ENCODE assay signal across 29 mouse cellular contexts in the genomic region with DNA sequence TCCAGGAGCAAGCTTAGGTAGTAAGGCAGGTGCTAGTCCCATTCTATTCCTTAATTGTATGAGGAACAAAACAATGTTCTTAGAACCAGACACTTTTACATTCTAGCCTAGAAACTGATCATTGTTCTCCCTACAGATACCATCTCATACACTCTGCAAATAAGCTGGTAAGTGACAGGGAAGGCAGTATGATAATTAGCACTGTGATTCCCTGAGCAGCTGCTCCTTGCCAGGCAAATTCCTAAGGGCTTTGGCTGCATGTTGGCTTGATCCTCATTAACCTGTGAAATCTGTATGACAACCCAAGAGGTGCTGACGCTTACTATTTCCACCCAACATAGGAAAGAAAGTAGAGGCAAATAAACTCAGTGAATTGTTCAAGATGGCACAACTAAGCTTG.
A peak's percentile ranks its signal among the peaks of the same experiment; 100 is the strongest.
DNase-seq lines count a peak whose midpoint lies in the region; ATAC-seq and TF ChIP-seq lines count a peak whose summit lies in the region.
"Had no signal": no experiment of that assay in that cellular context is flagged by ENCODE, and none has a peak within 500 bp of the region (broad histone marks: within the 10 kb centered on the region; RNA-seq: fewer than 3 reads in every experiment).

No protein-coding gene starts in this region.

- WGBS in forebrain, embryonic 11.5 days, result 58% methylated on average over 1 of the region's 1 CpGs
- 39% methylated on average over 1 of the region's 1 CpGs for WGBS in forebrain, postnatal 0 days
- 22% methylated on average over 1 of the region's 1 CpGs for WGBS in midbrain, embryonic 13.5 days
- 20% methylated on average over 1 of the region's 1 CpGs for WGBS in midbrain, embryonic 15.5 days
- 16% methylated on average over 1 of the region's 1 CpGs for WGBS in midbrain, embryonic 14.5 days

- H3K9ac ChIP-seq in forebrain, embryonic 11.5 days (ENCODE audit: low read length), result no peak overlapping the region
- H3K9ac ChIP-seq in forebrain, postnatal 0 days, result no peak overlapping the region
- H3K9ac ChIP-seq in midbrain, embryonic 13.5 days (replicated peaks), result no peak overlapping the region
- H3K9ac ChIP-seq in midbrain, embryonic 15.5 days, result no peak overlapping the region
- H3K9ac ChIP-seq in midbrain, embryonic 14.5 days (replicated peaks; ENCODE audit: low read length), result no peak overlapping the region
- H3K9ac ChIP-seq: intestine, embryonic 15.5 days; limb, embryonic 15.5 days; liver, embryonic 13.5 days; neural tube, embryonic 15.5 days had no signal

- no peak for DNase-seq in forebrain, embryonic 11.5 days (ENCODE audit: low spot score)
- no peak for DNase-seq in forebrain, postnatal 0 days
- DNase-seq in midbrain, embryonic 14.5 days, result peak; percentile 45
- DNase-seq in layer of hippocampus, postnatal 10 days (ENCODE audit: low spot score in 2 of 2), result no peak
- DNase-seq in ovary, adult 18-20 months (ENCODE audit: low spot score), result no peak
- DNase-seq: adrenal gland, postnatal 14 days; cerebellum, adult 18-20 months; cerebellum, postnatal 14 days; heart, postnatal 14 days; kidney, adult 2 months; kidney, postnatal 36 days; layer of hippocampus, postnatal 36 days; liver, embryonic 13.5 days; lung, adult 18-20 months; lung, postnatal 4 days; right cerebral cortex, postnatal 4 days; thymus, postnatal 4 days had no signal

- no peak for TF ChIP-seq CTCF in forebrain, postnatal 0 days (IDR thresholded peaks at IDR 0.05; ENCODE audit: low read depth)

- ATAC-seq in forebrain, embryonic 11.5 days (replicated peaks; ENCODE audit: low FRiP score), result peak; percentile 55; the same call in 1 of the 2 replicates
- no peak for ATAC-seq in forebrain, postnatal 0 days
- ATAC-seq in midbrain, embryonic 13.5 days, result 0 out of 2 replicates have a peak, but pooled peaks have one; percentile 68
- ATAC-seq in midbrain, embryonic 15.5 days (replicated peaks), result no peak; the same call in 1 of the 2 replicates
- peak; percentile 62; the same call in 1 of the 2 replicates for ATAC-seq in midbrain, embryonic 14.5 days (ENCODE audit: low FRiP score, low TSS enrichment)
- ATAC-seq: hindbrain, postnatal 0 days; intestine, embryonic 15.5 days; lung, postnatal 0 days had no signal

- H3K4me3 ChIP-seq in forebrain, embryonic 11.5 days (ENCODE audit: low read depth, low read length), result no peak overlapping the region
- no peak overlapping the region for H3K4me3 ChIP-seq in forebrain, postnatal 0 days (ENCODE audit: low read depth, low read length)
- H3K4me3 ChIP-seq in midbrain, embryonic 13.5 days (replicated peaks), result no peak overlapping the region
- H3K4me3 ChIP-seq in midbrain, embryonic 15.5 days, result no peak overlapping the region
- no peak overlapping the region for H3K4me3 ChIP-seq in midbrain, embryonic 14.5 days (replicated peaks; ENCODE audit: low read depth, low read length)
- H3K4me3 ChIP-seq: hindbrain, embryonic 10.5 days; intestine, embryonic 15.5 days; layer of hippocampus, adult 2 months; limb, embryonic 10.5 days; limb, embryonic 15.5 days; liver, embryonic 13.5 days; megakaryocyte, embryonic 14.5 days; neural tube, embryonic 15.5 days had no signal

- no peaks in the 10 kb centered on the region for H3K36me3 ChIP-seq in forebrain, embryonic 11.5 days (ENCODE audit: control insufficient read depth, insufficient read depth, low read length)
- no peaks in the 10 kb centered on the region for H3K36me3 ChIP-seq in forebrain, postnatal 0 days (ENCODE audit: insufficient read depth)
- no peaks in the 10 kb centered on the region for H3K36me3 ChIP-seq in midbrain, embryonic 13.5 days
- no peaks in the 10 kb centered on the region for H3K36me3 ChIP-seq in midbrain, embryonic 15.5 days (replicated peaks)
- H3K36me3 ChIP-seq in midbrain, embryonic 14.5 days (ENCODE audit: control insufficient read depth, insufficient read depth, low read length), result no peaks in the 10 kb centered on the region
- H3K36me3 ChIP-seq: G1E; hindbrain, embryonic 10.5 days; intestine, embryonic 15.5 days; limb, embryonic 10.5 days; limb, embryonic 15.5 days; liver, embryonic 13.5 days; neural tube, embryonic 15.5 days had no signal

- H3K27me3 ChIP-seq in forebrain, embryonic 11.5 days (ENCODE audit: control insufficient read depth, insufficient read depth, low read length), result no peaks in the 10 kb centered on the region
- no peaks in the 10 kb centered on the region for H3K27me3 ChIP-seq in forebrain, postnatal 0 days (ENCODE audit: insufficient read depth, low read length)
- no peaks in the 10 kb centered on the region for H3K27me3 ChIP-seq in midbrain, embryonic 13.5 days
- no peaks in the 10 kb centered on the region for H3K27me3 ChIP-seq in midbrain, embryonic 15.5 days (replicated peaks)
- H3K27me3 ChIP-seq in midbrain, embryonic 14.5 days (ENCODE audit: control insufficient read depth, insufficient read depth, low read length), result no peaks in the 10 kb centered on the region
- H3K27me3 ChIP-seq: intestine, embryonic 15.5 days; limb, embryonic 15.5 days; liver, embryonic 13.5 days; megakaryocyte, embryonic 14.5 days; neural tube, embryonic 15.5 days had no signal

- no peaks in the 10 kb centered on the region for H3K9me3 ChIP-seq in forebrain, embryonic 11.5 days (ENCODE audit: control insufficient read depth, low read length)
- H3K9me3 ChIP-seq in forebrain, postnatal 0 days (ENCODE audit: low read length), result no peaks in the 10 kb centered on the region
- H3K9me3 ChIP-seq in midbrain, embryonic 13.5 days, result no peaks in the 10 kb centered on the region
- H3K9me3 ChIP-seq in midbrain, embryonic 15.5 days, result no peaks in the 10 kb centered on the region
- H3K9me3 ChIP-seq in midbrain, embryonic 14.5 days (ENCODE audit: control insufficient read depth, low read length), result no peaks in the 10 kb centered on the region
- H3K9me3 ChIP-seq: hindbrain, embryonic 10.5 days; intestine, embryonic 15.5 days; limb, embryonic 10.5 days; limb, embryonic 15.5 days; liver, embryonic 13.5 days; megakaryocyte, embryonic 14.5 days; neural tube, embryonic 15.5 days had no signal

- H3K4me1 ChIP-seq in forebrain, embryonic 11.5 days (replicated peaks; ENCODE audit: control insufficient read depth, insufficient read depth, low read length), result no peaks in the 10 kb centered on the region
- no peaks in the 10 kb centered on the region for H3K4me1 ChIP-seq in forebrain, postnatal 0 days (ENCODE audit: insufficient read depth)
- H3K4me1 ChIP-seq in midbrain, embryonic 13.5 days (replicated peaks), result peaks cover 5% of the 10 kb centered on the region; the same call in 1 of the 2 replicates
- H3K4me1 ChIP-seq in midbrain, embryonic 15.5 days, result no peaks in the 10 kb centered on the region
- no peaks in the 10 kb centered on the region for H3K4me1 ChIP-seq in midbrain, embryonic 14.5 days (ENCODE audit: control insufficient read depth, insufficient read depth, low read length)
- H3K4me1 ChIP-seq: hindbrain, embryonic 10.5 days; intestine, embryonic 15.5 days; limb, embryonic 10.5 days; limb, embryonic 15.5 days; liver, embryonic 13.5 days; megakaryocyte, embryonic 14.5 days; neural tube, embryonic 15.5 days had no signal

- H3K4me2 ChIP-seq in forebrain, embryonic 11.5 days (ENCODE audit: low read depth, low read length, severe bottlenecking), result no peak overlapping the region
- H3K4me2 ChIP-seq in forebrain, postnatal 0 days (ENCODE audit: low read depth), result no peak overlapping the region
- no peak overlapping the region for H3K4me2 ChIP-seq in midbrain, embryonic 13.5 days (replicated peaks)
- H3K4me2 ChIP-seq in midbrain, embryonic 15.5 days, result no peak overlapping the region
- no peak overlapping the region for H3K4me2 ChIP-seq in midbrain, embryonic 14.5 days (ENCODE audit: low read length)
- H3K4me2 ChIP-seq: intestine, embryonic 15.5 days; limb, embryonic 15.5 days; liver, embryonic 13.5 days; neural tube, embryonic 15.5 days had no signal

- H3K27ac ChIP-seq in forebrain, embryonic 11.5 days (ENCODE audit: low read depth, low read length), result no peak overlapping the region
- no peak overlapping the region for H3K27ac ChIP-seq in forebrain, postnatal 0 days (ENCODE audit: low read depth, low read length)
- no peak overlapping the region for H3K27ac ChIP-seq in midbrain, embryonic 13.5 days
- H3K27ac ChIP-seq in midbrain, embryonic 15.5 days, result no peak overlapping the region
- H3K27ac ChIP-seq in midbrain, embryonic 14.5 days (replicated peaks; ENCODE audit: low read depth, low read length), result no peak overlapping the region
- H3K27ac ChIP-seq: hindbrain, embryonic 10.5 days; hindbrain, postnatal 0 days; intestine, embryonic 15.5 days; layer of hippocampus, adult 2 months; limb, embryonic 10.5 days; limb, embryonic 15.5 days; liver, embryonic 13.5 days; neural tube, embryonic 15.5 days had no signal

Comparison
In these comparisons a context has a peak if more than half of its experiments do, and no peak if none do; other contexts are left out.
1. ATAC-seq: peak in forebrain, embryonic 11.5 days (single experiment), midbrain, embryonic 13.5 days (single experiment) and midbrain, embryonic 14.5 days (single experiment); none in forebrain, postnatal 0 days (single experiment) and midbrain, embryonic 15.5 days (single experiment).